Mouse (Mus musculus) CH12.LX (cell line): ENCODE measurements around the gene Cux1.

Experiments used
- BHLHE40 ChIP-seq: IDR thresholded peaks from 2 replicates; pipeline ENCODE4 v1.6.1; 2011; ENCODE audit warnings: mild to moderate bottlenecking, low read depth, low read length, improper control_type of control experiment
- CHD1 ChIP-seq: IDR thresholded peaks from 2 replicates; pipeline ENCODE4 v1.6.1; 2012; ENCODE audit warnings: low read depth, low read length, improper control_type of control experiment, inconsistent platforms
- CHD2 ChIP-seq: IDR thresholded peaks from 2 replicates; pipeline ENCODE4 v1.6.1; 2011; ENCODE audit warnings: low read length, improper control_type of control experiment
- CTCF ChIP-seq, 2 experiments: IDR thresholded peaks in 1 of 2; conservative IDR thresholded peaks in 1 of 2; 2 replicates each; pipeline ENCODE4 v1.5.1; 2011 to 2012; ENCODE audit warnings: low read depth in 2 of 2, low read length in 2 of 2, improper control_type of control experiment in 1 of 2, inconsistent platforms in 1 of 2, mild to moderate bottlenecking in 1 of 2, moderate library complexity in 1 of 2
- GABPA ChIP-seq: IDR thresholded peaks from 2 replicates; pipeline ENCODE4 v1.6.1; 2012; ENCODE audit warnings: low read depth, low read length, improper control_type of control experiment, inconsistent platforms; ENCODE audit not compliant: insufficient replicate concordance
- MAX ChIP-seq: IDR thresholded peaks from 2 replicates; pipeline ENCODE4 v1.6.1; 2011; ENCODE audit warnings: low read length, improper control_type of control experiment
- MAZ ChIP-seq: IDR thresholded peaks from 2 replicates; pipeline ENCODE4 v1.6.1; 2012; ENCODE audit warnings: low read depth, mild to moderate bottlenecking, inconsistent platforms, low read length, improper control_type of control experiment, moderate library complexity
- MYC ChIP-seq: IDR thresholded peaks from 2 replicates; pipeline ENCODE4 v1.6.1; 2011; ENCODE audit warnings: low read depth, mild to moderate bottlenecking, improper control_type of control experiment, low read length
- NRF1 ChIP-seq: IDR thresholded peaks from 2 replicates; pipeline ENCODE4 v1.6.1; 2014; ENCODE audit warnings: low read depth, mild to moderate bottlenecking, inconsistent platforms, low read length, improper control_type of control experiment, moderate library complexity
- POLR2A ChIP-seq: IDR thresholded peaks from 2 replicates; pipeline ENCODE4 v1.6.1; 2011; ENCODE audit warnings: low read depth, mild to moderate bottlenecking, improper control_type of control experiment, low read length
- POLR2AphosphoS2 ChIP-seq: IDR thresholded peaks from 2 replicates; pipeline ENCODE4 v1.6.1; 2011; ENCODE audit warnings: low read depth, low read length, improper control_type of control experiment
- TCF12 ChIP-seq: IDR thresholded peaks from 2 replicates; pipeline ENCODE4 v1.6.1; 2014; ENCODE audit warnings: low read depth, mild to moderate bottlenecking, inconsistent platforms, low read length, improper control_type of control experiment

- no peak for TF ChIP-seq BHLHE40
- no peak for TF ChIP-seq POLR2A
- no peak for TF ChIP-seq NRF1
- TF ChIP-seq CHD1 = no peak
- TF ChIP-seq CTCF (conservative IDR thresholded peaks at IDR 0.05 in 1 of 2, IDR thresholded peaks at IDR 0.05 in 1 of 2; ENCODE audit: low read depth in 2 of 2, low read length in 2 of 2) = no peak
- no peak for TF ChIP-seq MAZ
- no peak for TF ChIP-seq CHD2
- no peak for TF ChIP-seq MAX
- no peak for TF ChIP-seq POLR2AphosphoS2
- TF ChIP-seq GABPA = no peak
- no peak for TF ChIP-seq MYC
- no peak for TF ChIP-seq TCF12
These were observed 121.3 kb downstream of the Cux1 start for GRCm38 (mm10) chr5:136445967-136446366.
